Mouse (Mus musculus) spleen, adult 2 months (tissue): ENCODE data around the gene Slc18a2.

Experiments used
- CTCF ChIP-seq: fragments of 200-500 bp; IDR thresholded peaks from 2 replicates; pipeline ENCODE4 v1.5.1; 2011; ENCODE audit warnings: mild to moderate bottlenecking, inconsistent platforms; ENCODE audit not compliant: insufficient read depth, insufficient read length, insufficient replicate concordance; ENCODE audit errors: extremely low read depth
- POLR2A ChIP-seq: fragments of 200-500 bp; IDR thresholded peaks from 2 replicates; pipeline ENCODE4 v1.6.1; 2011; ENCODE audit warnings: low read depth, low read length, inconsistent platforms

GRCm38 (mm10) chr19:59267417-59267963 is 6.8 kb downstream of the Slc18a2 start:
- TF ChIP-seq CTCF, result no peak
- no peak for TF ChIP-seq POLR2A
